Mouse (Mus musculus) ZHBTc4 (cell line): Measurements from ENCODE around the gene Slc34a2.

ENCODE experiments used
- DNase-seq: peaks from one replicate; pipeline ENCODE4 v3.0.0-alpha.2; 2011; ENCODE audit warnings: low read depth, low spot score

The Slc34a2 gene

GRCm38 (mm10) chr5:53025276-53025973 is 12.5 kb upstream of the Slc34a2 start:
- DNase-seq: no peak

- no peak for DNase-seq
Measured at GRCm38 (mm10) chr5:53031346-53031745, 6.5 kb upstream of the Slc34a2 start.

GRCm38 (mm10) chr5:53042034-53042748 is 4.3 kb downstream of the Slc34a2 start:
- peak; percentile 17 for DNase-seq

- no peak for DNase-seq
Measured at GRCm38 (mm10) chr5:53042771-53043371, 5.0 kb downstream of the Slc34a2 start.

- DNase-seq: no peak
Measured at GRCm38 (mm10) chr5:53043716-53044115, 5.8 kb downstream of the Slc34a2 start.

- no peak for DNase-seq
Measured at GRCm38 (mm10) chr5:53047951-53048350, 10.1 kb downstream of the Slc34a2 start.

GRCm38 (mm10) chr5:53048599-53048998 is 10.7 kb downstream of the Slc34a2 start:
- DNase-seq: no peak

- DNase-seq: peak; percentile 59
Measured at GRCm38 (mm10) chr5:53049046-53049445, 11.2 kb downstream of the Slc34a2 start.

- no peak for DNase-seq
Measured at GRCm38 (mm10) chr5:53050963-53051362, 13.1 kb downstream of the Slc34a2 start.

GRCm38 (mm10) chr5:53053246-53053645 is 15.4 kb downstream of the Slc34a2 start:
- no peak for DNase-seq

GRCm38 (mm10) chr5:53061532-53062130 is 23.8 kb downstream of the Slc34a2 start:
- DNase-seq: no peak

GRCm38 (mm10) chr5:53074553-53074952 is 36.7 kb downstream of the Slc34a2 start:
- no peak for DNase-seq

- DNase-seq: no peak
Measured at GRCm38 (mm10) chr5:53078453-53078852, 40.6 kb downstream of the Slc34a2 start.

- DNase-seq: no peak
Measured at GRCm38 (mm10) chr5:53087452-53087851, 49.6 kb downstream of the Slc34a2 start.

- DNase-seq: no peak
Measured at GRCm38 (mm10) chr5:53091331-53091730, 53.5 kb downstream of the Slc34a2 start.

GRCm38 (mm10) chr5:53101848-53102473 is 64.1 kb downstream of the Slc34a2 start:
- DNase-seq: no peak

GRCm38 (mm10) chr5:53104177-53104855 is 66.4 kb downstream of the Slc34a2 start:
- DNase-seq: no peak

GRCm38 (mm10) chr5:53105716-53106115 is 67.8 kb downstream of the Slc34a2 start:
- peak; percentile 51 for DNase-seq

- DNase-seq: no peak
Measured at GRCm38 (mm10) chr5:53106125-53106524, 68.2 kb downstream of the Slc34a2 start.

- DNase-seq: no peak
Measured at GRCm38 (mm10) chr5:53106731-53107130, 68.8 kb downstream of the Slc34a2 start.

GRCm38 (mm10) chr5:53108026-53108425 is 70.1 kb downstream of the Slc34a2 start:
- no peak for DNase-seq
